Mouse (Mus musculus): Measurements from ENCODE around the gene Rgsl1. TPM values are rescaled to one million over a fixed set of nuclear protein-coding genes. Genes with fewer than 3 reads are reported as not detected.
A peak's percentile ranks its signal among the peaks of the same experiment; 100 is the strongest.

Rgsl1 gene
- polyA plus RNA-seq, 1 experiment from 2014 or later = not detected

DNA sequence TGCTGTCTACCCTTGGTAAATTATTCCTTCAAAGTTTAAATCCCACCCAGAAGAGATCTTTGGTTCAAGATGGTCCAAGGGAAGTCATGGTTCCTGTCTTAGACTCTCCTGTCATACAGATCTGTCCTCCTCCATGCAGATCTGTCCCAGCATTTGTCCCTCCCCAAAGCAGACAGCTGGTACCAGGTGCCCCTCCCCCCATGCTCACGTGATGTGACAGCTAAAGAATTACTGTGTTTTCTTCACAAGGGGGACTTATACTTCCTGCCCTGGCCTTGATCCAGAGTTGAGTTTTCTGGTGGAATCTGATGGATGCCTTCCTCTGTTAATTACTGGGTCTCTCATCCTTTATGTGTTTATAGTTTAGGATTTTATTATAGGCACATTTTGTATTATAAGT is 95.4 kb downstream of the Rgsl1 start:
- H3K4me1 ChIP-seq = peaks cover 50% of the 10 kb centered on the region
- no peaks in the 10 kb centered on the region for H3K27me3 ChIP-seq
- no peak overlapping the region for H3K4me3 ChIP-seq
- no peak overlapping the region for H3K27ac ChIP-seq (replicated peaks)
- peaks cover 9% of the 10 kb centered on the region; the same call in 1 of the 2 replicates for H3K36me3 ChIP-seq
- peak overlapping the region; percentile 59 for H3K4me2 ChIP-seq (replicated peaks)
- H3K9me3 ChIP-seq = no peaks in the 10 kb centered on the region
- 5% methylated on average over 1 of the region's 1 CpGs for WGBS
- 0 out of 2 replicates have a peak, but pooled peaks have one; percentile 27 for ATAC-seq (ENCODE audit: low FRiP score, low read depth)
- H3K9ac ChIP-seq (replicated peaks) = no peak overlapping the region

DNA sequence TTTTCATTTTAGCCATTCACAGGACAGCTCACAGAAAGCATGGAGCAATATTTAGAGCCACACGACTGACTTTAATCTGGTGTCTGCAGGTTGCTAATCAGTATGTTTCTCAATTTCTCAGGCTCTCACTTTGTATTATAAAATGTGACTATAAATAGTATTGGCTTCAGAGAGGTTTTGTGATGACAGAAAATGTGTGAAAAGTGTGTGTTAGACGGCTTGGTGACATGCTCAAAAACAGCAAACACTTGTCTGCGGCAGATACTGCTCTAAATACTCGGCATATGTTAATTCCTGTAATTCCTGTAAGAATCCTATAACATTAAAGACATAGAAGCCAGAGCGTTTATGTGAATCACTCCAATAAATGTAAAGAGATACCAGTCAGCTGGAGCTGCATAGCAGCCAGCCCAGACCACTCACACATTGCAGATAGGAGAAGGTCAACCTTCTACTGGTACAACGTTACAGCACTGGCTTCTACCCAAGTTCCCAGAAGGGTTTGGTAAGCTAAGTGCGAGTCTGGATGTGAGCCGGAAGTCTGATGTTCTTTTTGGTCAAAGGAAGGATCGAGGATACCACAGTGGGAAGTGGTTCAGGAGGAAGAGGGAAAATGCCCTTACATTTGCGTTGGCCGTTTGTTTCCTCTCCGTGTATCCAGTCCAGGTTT is 95.9 kb downstream of the Rgsl1 start:
- H3K4me3 ChIP-seq = no peak overlapping the region
- no peak overlapping the region for H3K27ac ChIP-seq (replicated peaks)
- ATAC-seq (ENCODE audit: low FRiP score, low read depth) = no peak
- WGBS = 77% methylated on average over 12 of the region's 12 CpGs
- H3K4me2 ChIP-seq (replicated peaks) = 0 out of 2 replicates have a peak overlapping the region, but pooled peaks have one; percentile 5
- H3K27me3 ChIP-seq = no peaks in the 10 kb centered on the region
- H3K4me1 ChIP-seq = peaks cover 56% of the 10 kb centered on the region
- H3K9ac ChIP-seq (replicated peaks) = no peak overlapping the region
- H3K36me3 ChIP-seq = peaks cover 11% of the 10 kb centered on the region; the same call in 1 of the 2 replicates
- H3K9me3 ChIP-seq = no peaks in the 10 kb centered on the region

DNA sequence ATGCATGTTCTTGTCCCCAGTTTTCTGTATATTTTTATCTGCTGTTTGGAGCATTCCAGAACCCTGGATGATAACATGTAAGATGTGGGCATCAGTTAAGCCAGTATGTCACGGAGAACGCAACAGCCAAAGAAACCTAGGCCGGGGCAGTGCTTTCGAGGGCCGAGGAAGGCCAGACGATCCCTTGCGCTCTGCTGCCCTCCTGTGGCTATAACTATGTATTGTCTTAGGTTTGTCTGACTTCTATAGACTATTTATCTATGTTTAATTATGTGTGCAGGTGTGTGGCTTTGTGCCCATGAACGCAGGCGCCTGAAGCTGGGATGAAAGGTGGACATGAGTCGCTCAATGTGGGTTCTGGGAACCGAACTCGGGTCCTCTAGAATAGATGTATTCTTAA is 97.2 kb downstream of the Rgsl1 start:
- WGBS = 2% methylated on average over 12 of the region's 12 CpGs
- Histone ChIP-seq H3K27me3 (peaks cover 1% of the 10 kb centered on the region; the same call in 1 of the 2 replicates), H3K9ac (replicated peaks) (no peak overlapping the region), H3K4me3 (no peak overlapping the region), H3K4me2 (replicated peaks) (no peak overlapping the region), H3K9me3 (no peaks in the 10 kb centered on the region), H3K27ac (replicated peaks) (no peak overlapping the region), H3K36me3 (peaks cover 11% of the 10 kb centered on the region; the same call in 1 of the 2 replicates), H3K4me1 (peaks cover 61% of the 10 kb centered on the region)
- peak; percentile 36; the same call in 1 of the 2 replicates for ATAC-seq (ENCODE audit: low FRiP score, low read depth)

DNA sequence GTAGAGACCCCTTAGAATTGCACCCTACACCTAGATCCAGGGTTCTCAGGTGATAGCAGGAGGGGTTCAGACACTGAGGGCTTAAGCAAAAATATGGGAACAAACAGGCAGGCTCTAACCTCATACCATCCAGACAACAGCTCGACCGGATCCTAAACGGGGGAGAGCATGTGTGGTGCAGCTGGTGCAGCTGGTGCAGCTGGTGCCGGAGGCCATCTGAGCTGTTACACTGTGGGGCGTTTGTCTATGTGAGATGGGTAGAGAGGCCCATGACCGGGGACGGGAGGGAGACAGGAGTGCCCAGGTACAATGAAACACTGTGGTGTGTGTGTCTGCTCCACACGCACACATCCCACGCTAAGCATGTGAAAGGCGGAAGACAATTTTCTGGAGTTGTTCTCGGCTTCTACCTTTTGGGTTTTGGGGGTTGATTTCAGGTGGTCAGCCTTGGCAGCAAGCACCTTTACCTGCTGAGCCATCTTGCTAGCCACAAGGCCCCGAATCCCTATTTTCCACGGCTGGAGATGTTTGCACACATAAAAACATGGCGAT is 97.7 kb downstream of the Rgsl1 start:
- H3K4me2 ChIP-seq (replicated peaks) = no peak overlapping the region
- peak overlapping the region; percentile 39; the same call in 1 of the 2 replicates for H3K27ac ChIP-seq (replicated peaks)
- H3K4me3 ChIP-seq = no peak overlapping the region
- H3K9ac ChIP-seq (replicated peaks) = no peak overlapping the region
- peaks cover 7% of the 10 kb centered on the region; the same call in 1 of the 2 replicates for H3K27me3 ChIP-seq
- H3K9me3 ChIP-seq = no peaks in the 10 kb centered on the region
- peaks cover 64% of the 10 kb centered on the region for H3K4me1 ChIP-seq
- ATAC-seq (ENCODE audit: low FRiP score, low read depth) = no peak
- 73% methylated on average over 14 of the region's 14 CpGs for WGBS
- H3K36me3 ChIP-seq = peaks cover 11% of the 10 kb centered on the region; the same call in 1 of the 2 replicates

DNA sequence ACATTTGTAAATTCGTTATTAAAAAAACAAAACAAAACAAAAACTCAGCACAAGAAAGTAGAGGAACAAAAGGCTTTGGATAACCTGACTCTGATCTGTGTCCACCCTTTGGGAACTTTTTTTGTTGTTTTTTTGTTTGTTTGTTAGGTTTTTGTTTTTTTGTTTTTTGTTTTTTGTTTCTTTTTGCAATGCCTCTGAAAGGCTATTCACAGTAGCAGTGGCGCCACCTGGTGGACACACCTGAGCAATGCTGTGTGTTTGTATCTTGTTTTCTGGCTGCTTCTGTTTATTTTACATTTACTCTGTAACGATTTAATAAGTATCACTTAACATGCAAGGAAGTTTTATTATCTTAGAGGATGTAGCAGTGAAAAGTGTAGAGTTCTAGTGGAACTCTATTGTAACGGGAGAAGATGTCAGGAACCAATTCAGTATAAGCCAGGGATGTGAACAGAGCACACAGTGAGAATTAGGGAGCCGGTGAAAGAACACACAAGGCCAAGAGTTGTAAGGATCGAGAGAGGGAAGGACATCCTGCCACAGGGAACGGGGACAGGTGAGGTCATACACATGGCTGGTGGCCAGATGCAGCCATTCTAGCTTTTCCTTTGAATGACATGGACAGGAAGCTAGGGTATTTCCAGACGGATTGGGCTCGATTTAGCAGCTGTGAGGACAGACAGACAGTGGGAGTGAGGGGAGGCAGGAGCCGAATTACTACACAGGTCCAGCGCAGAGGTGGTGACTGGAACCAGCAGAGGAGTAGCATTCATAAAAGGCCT is 101.4 kb downstream of the Rgsl1 start:
- Histone ChIP-seq H3K27me3 (peaks cover 27% of the 10 kb centered on the region), H3K4me1 (peaks cover 63% of the 10 kb centered on the region), H3K27ac (replicated peaks) (no peak overlapping the region), H3K4me2 (replicated peaks) (peak overlapping the region; percentile 71), H3K9ac (replicated peaks) (peak overlapping the region; percentile 24; the same call in 1 of the 2 replicates), H3K9me3 (no peaks in the 10 kb centered on the region), H3K4me3 (peak overlapping the region; percentile 51), H3K36me3 (peaks cover 11% of the 10 kb centered on the region; the same call in 1 of the 2 replicates)
- no peak for ATAC-seq (ENCODE audit: low FRiP score, low read depth)
- 66% methylated on average over 11 of the region's 11 CpGs for WGBS

DNA sequence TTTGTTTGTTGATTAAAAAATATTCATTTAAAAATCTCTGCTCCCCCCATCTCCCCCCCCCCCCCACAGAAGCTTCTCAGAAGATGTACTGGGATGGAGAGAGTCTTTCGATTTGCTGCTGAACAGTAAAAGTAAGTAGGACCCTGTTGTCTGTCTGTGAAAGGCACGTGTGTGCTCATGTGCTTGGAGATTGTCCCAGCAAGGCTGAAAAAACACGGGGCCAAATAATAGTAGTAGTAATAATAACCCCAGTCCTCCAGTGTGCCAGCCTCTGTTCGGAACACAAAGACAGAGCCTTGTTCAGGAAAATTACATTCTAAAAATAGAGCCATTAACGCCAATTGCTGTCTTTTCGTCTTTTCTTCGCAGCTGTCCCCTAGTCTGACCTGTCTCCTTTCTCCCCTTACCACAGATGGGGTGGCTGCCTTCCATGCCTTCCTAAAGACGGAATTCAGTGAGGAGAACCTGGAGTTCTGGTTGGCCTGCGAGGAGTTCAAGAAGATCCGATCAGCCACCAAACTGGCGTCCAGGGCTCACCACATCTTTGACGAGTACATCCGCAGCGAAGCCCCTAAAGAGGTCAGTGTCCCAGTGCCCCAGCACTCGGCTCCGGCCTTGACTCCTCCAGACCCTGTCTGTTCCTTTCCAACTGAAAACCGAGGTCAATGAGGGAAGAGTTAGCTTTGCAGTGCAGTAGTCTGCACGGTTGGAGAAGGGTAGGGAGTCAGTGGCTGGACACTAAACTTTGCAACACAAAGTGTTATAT is 102.2 kb downstream of the Rgsl1 start:
- no peak for ATAC-seq (ENCODE audit: low FRiP score, low read depth)
- H3K27ac ChIP-seq (replicated peaks) = peak overlapping the region; percentile 47; the same call in 1 of the 2 replicates

DNA sequence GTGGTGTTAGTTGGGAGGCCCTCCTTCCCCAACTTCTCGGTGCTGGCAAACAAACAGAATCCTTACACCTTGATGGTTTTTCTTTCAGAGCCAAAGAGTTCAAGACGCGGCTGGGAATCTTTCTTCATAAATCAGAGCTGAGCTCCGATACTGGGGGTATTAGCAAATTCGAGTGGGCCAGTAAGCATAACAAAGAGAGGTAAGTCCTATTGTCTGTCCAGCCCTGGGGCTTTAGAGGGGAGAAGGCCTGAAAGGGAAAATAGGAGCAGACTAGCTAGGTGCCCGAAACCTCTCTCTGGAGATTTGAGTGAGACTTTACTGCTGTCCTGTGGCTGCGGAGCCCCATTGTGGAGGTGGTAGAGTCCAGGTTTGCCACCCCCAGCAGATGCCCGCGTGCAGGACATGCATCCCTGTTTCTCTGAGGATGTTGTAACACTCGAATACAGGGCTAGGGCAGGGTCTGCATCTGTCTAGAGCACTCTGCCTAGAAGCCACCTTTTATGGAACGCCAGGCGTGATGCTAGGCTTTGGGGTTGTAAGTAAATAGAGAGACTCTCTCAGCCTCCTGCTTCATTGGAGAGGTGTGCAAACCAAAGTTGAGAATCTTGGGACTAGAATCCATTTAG is 103.1 kb downstream of the Rgsl1 start:
- no peak for ATAC-seq (ENCODE audit: low FRiP score, low read depth)
- peak overlapping the region; percentile 71 for H3K4me2 ChIP-seq (replicated peaks)
- H3K4me3 ChIP-seq = peak overlapping the region; percentile 51
- 19% methylated on average over 12 of the region's 12 CpGs for WGBS
- peak overlapping the region; percentile 11; the same call in 1 of the 2 replicates for H3K27ac ChIP-seq (replicated peaks)
- peaks cover 11% of the 10 kb centered on the region; the same call in 1 of the 2 replicates for H3K36me3 ChIP-seq
- H3K9me3 ChIP-seq = no peaks in the 10 kb centered on the region
- peaks cover 30% of the 10 kb centered on the region for H3K27me3 ChIP-seq
- H3K4me1 ChIP-seq = peaks cover 68% of the 10 kb centered on the region
- H3K9ac ChIP-seq (replicated peaks) = peak overlapping the region; percentile 62

More for the DNA sequence above, 102.2 kb downstream of the Rgsl1 start:
- H3K9ac ChIP-seq (replicated peaks) = peak overlapping the region; percentile 62
- peak overlapping the region; percentile 71 for H3K4me2 ChIP-seq (replicated peaks)
- H3K27me3 ChIP-seq = peaks cover 27% of the 10 kb centered on the region
- H3K4me3 ChIP-seq = peak overlapping the region; percentile 51
- H3K36me3 ChIP-seq = peaks cover 11% of the 10 kb centered on the region; the same call in 1 of the 2 replicates
- H3K9me3 ChIP-seq = no peaks in the 10 kb centered on the region
- H3K4me1 ChIP-seq = peaks cover 71% of the 10 kb centered on the region
- 61% methylated on average over 18 of the region's 18 CpGs for WGBS

DNA sequence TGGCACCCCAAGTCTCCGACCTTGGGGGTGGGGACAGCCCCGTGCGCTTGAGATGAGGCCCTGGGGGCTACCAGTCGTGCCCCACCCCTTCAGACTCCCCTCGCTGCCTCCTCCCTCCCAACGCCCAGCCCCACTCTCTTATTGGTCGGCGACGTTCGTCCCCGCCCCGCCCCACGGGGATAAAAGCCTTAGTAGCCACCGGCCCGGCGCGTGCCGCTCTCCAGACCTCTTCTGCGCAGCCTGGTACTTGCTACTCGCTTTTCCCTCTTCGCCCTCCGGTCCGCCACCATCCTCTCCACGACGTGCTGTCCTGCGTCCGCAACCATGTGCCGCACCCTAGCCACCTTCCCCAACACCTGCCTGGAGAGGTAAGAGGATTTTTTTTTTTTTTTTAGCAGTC is 103.8 kb downstream of the Rgsl1 start, which contains the start of gene Rgs16:
Gene Rgs16 (plus strand): TSS at position 205 of the 400 bp plus-strand sequence.
- peak within 1 kb of the TSS; percentile 71 for H3K4me2 ChIP-seq (replicated peaks)
- H3K4me3 ChIP-seq = peak within 1 kb of the TSS; percentile 51
- peak within 1 kb of the TSS; percentile 62 for H3K9ac ChIP-seq (replicated peaks)
- peaks cover 11% of the 10 kb centered on the region; the same call in 1 of the 2 replicates for H3K36me3 ChIP-seq
- H3K9me3 ChIP-seq = no peaks in the 10 kb centered on the region
- ATAC-seq (ENCODE audit: low FRiP score, low read depth) = peak; percentile 78
- peaks cover 67% of the 10 kb centered on the region for H3K4me1 ChIP-seq
- H3K27ac ChIP-seq (replicated peaks) = peak within 1 kb of the TSS; percentile 11; the same call in 1 of the 2 replicates
- peaks cover 37% of the 10 kb centered on the region for H3K27me3 ChIP-seq
- WGBS = under 1% methylated on average over 27 of the region's 28 CpGs

DNA sequence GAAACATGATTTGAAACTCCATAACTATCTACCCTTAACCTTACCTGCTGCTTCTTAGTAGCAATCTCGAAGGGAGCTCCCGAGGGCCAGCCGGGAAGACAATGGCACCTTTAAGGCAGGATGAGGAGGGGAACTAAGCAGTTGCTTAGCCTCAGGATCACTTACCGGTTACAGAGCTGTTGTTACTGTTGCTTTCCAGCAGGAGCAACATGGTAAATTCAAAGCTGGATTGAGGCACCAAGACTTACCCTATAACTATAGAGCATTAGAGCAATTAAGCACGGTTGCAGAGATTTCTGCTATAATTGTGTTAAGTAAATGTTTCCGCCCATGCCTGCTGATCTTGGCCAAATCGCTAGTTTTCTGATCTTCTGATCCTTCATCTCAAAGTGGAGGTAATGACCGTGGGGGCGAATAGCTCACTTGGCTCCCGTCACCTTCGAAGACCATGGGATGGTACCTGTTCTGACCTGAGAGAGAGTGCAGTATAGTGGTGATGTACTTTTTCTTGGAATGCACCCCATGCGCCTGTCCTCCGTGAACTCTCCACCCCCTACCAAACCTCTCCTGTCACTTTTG is 104.4 kb downstream of the Rgsl1 start:
- Histone ChIP-seq H3K9me3 (no peaks in the 10 kb centered on the region), H3K27me3 (peaks cover 41% of the 10 kb centered on the region), H3K27ac (replicated peaks) (no peak overlapping the region), H3K36me3 (peaks cover 11% of the 10 kb centered on the region; the same call in 1 of the 2 replicates), H3K4me1 (peaks cover 66% of the 10 kb centered on the region), H3K9ac (replicated peaks) (peak overlapping the region; percentile 62; the same call in 1 of the 2 replicates), H3K4me2 (replicated peaks) (peak overlapping the region; percentile 71), H3K4me3 (peak overlapping the region; percentile 51)
- WGBS = 19% methylated on average over 13 of the region's 13 CpGs
- ATAC-seq (ENCODE audit: low FRiP score, low read depth) = peak; percentile 23; the same call in 1 of the 2 replicates

All from midbrain, embryonic 12.5 days (tissue).